Comparison of ENCODE assay signal across 23 mouse cellular contexts in the genomic region with DNA sequence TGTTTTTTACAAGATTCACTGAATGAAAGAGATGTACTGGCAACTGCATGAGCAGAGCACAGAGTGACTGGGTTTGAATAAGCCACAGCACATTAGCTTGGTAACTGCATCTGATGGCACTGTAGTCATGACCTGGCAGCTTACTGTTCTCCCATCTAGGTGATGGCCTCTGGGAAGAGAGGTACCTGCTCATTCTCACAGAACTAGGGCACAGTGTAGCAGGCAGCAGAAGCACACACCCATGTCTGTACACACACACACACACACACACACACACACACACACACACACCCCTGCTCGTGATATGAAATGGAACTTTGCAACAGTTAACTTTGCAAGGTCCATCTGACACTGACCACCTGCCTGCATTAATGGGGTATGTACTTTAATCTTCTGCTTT.
"Had no signal": no experiment of that assay in that cellular context is flagged by ENCODE, and none has a peak within 500 bp of the region (broad histone marks: within the 10 kb centered on the region; RNA-seq: fewer than 3 reads in every experiment).

No protein-coding gene starts in this region.

- H3K36me3 ChIP-seq: heart, embryonic 10.5 days; heart, embryonic 12.5 days; kidney, embryonic 15.5 days; limb, embryonic 13.5 days; limb, embryonic 15.5 days had no signal

- H3K27ac ChIP-seq: heart, embryonic 10.5 days; hindbrain, embryonic 14.5 days; hindbrain, postnatal 0 days; kidney, embryonic 15.5 days; kidney, postnatal 0 days; limb, embryonic 13.5 days; limb, embryonic 15.5 days had no signal

- H3K4me3 ChIP-seq: heart, embryonic 10.5 days; heart, embryonic 12.5 days; kidney, embryonic 15.5 days; limb, embryonic 13.5 days; limb, embryonic 15.5 days had no signal

- H3K4me2 ChIP-seq: heart, embryonic 12.5 days; hindbrain, embryonic 14.5 days; kidney, embryonic 15.5 days; limb, embryonic 13.5 days; limb, embryonic 15.5 days had no signal

- DNase-seq: forebrain, postnatal 0 days; gastrocnemius, postnatal 14 days; gastrocnemius, postnatal 36 days; heart, adult 18-20 months; heart, postnatal 10 days; heart, postnatal 36 days; kidney, adult 11 months; kidney, adult 2 months; kidney, adult 9 months; kidney, postnatal 14 days; kidney, postnatal 36 days; layer of hippocampus, adult 9-11 months; layer of hippocampus, postnatal 36 days; left cerebral cortex, postnatal 4 days had no signal

- H3K4me1 ChIP-seq: heart, embryonic 10.5 days; kidney, embryonic 15.5 days; limb, embryonic 13.5 days; limb, embryonic 15.5 days had no signal

- H3K27me3 ChIP-seq: heart, embryonic 12.5 days; kidney, embryonic 15.5 days; limb, embryonic 13.5 days; limb, embryonic 15.5 days had no signal

- ATAC-seq: forebrain, postnatal 0 days; hindbrain, postnatal 0 days; intestine, embryonic 16.5 days had no signal

- H3K9ac ChIP-seq: forebrain, postnatal 0 days; heart, embryonic 12.5 days; hindbrain, embryonic 14.5 days; kidney, embryonic 15.5 days; limb, embryonic 13.5 days; limb, embryonic 15.5 days had no signal

- H3K9me3 ChIP-seq: heart, embryonic 10.5 days; heart, embryonic 12.5 days; kidney, embryonic 15.5 days; limb, embryonic 13.5 days; limb, embryonic 15.5 days had no signal
